Mouse (Mus musculus) Muller cell, postnatal 12 days (primary cell): ENCODE measurements around the gene Tmem229a.

Experiments
- DNase-seq: peaks from one replicate; pipeline ENCODE4 v3.0.0-alpha.2; 2015; ENCODE audit errors: inconsistent ontology term

The Tmem229a gene

GRCm38 (mm10) chr6:24955946-24956585 lies at the start of gene Tmem229a:
TSS of gene Tmem229a (minus strand) at chr6:24956297.
- DNase-seq, result peak; percentile 74

- no peak for DNase-seq
Observed at GRCm38 (mm10) chr6:24993754-24994153, 37.7 kb upstream of the Tmem229a start.

GRCm38 (mm10) chr6:24989836-24990235 lies 33.7 kb upstream of the Tmem229a start:
- no peak for DNase-seq

GRCm38 (mm10) chr6:24976176-24976575 lies 20.1 kb upstream of the Tmem229a start:
- no peak for DNase-seq

- no peak for DNase-seq
Observed at GRCm38 (mm10) chr6:24968471-24969223, 12.6 kb upstream of the Tmem229a start.

- no peak for DNase-seq
Observed at GRCm38 (mm10) chr6:24967726-24968125, 11.6 kb upstream of the Tmem229a start.

GRCm38 (mm10) chr6:24966010-24966682 lies 10.0 kb upstream of the Tmem229a start:
- DNase-seq, result no peak

- no peak for DNase-seq
Observed at GRCm38 (mm10) chr6:24963754-24964153, 7.7 kb upstream of the Tmem229a start.

- DNase-seq, result no peak
Observed at GRCm38 (mm10) chr6:24956586-24956973, 483 bp upstream of the Tmem229a start.

GRCm38 (mm10) chr6:24955131-24955945 lies 759 bp downstream of the Tmem229a start:
- peak; percentile 71 for DNase-seq

GRCm38 (mm10) chr6:24954126-24954525 lies 2.0 kb downstream of the Tmem229a start:
- no peak for DNase-seq

- DNase-seq, result no peak
Observed at GRCm38 (mm10) chr6:24952341-24952740, 3.8 kb downstream of the Tmem229a start.

GRCm38 (mm10) chr6:24950669-24951068 lies 5.4 kb downstream of the Tmem229a start:
- no peak for DNase-seq

- DNase-seq, result no peak
Observed at GRCm38 (mm10) chr6:24925076-24925785, 30.9 kb downstream of the Tmem229a start.

GRCm38 (mm10) chr6:24913591-24913990 lies 42.5 kb downstream of the Tmem229a start:
- DNase-seq, result no peak

- no peak for DNase-seq
Observed at GRCm38 (mm10) chr6:24910728-24911105, 45.4 kb downstream of the Tmem229a start.

GRCm38 (mm10) chr6:24910016-24910727 lies 45.9 kb downstream of the Tmem229a start:
- DNase-seq, result no peak

- no peak for DNase-seq
Observed at GRCm38 (mm10) chr6:24907824-24908223, 48.3 kb downstream of the Tmem229a start.

GRCm38 (mm10) chr6:24905101-24905500 lies 51.0 kb downstream of the Tmem229a start:
- no peak for DNase-seq
